Mouse (Mus musculus) stomach, embryonic 14.5 days (tissue): ENCODE data around the gene Ppcdc. TPM values are rescaled to one million over a fixed set of nuclear protein-coding genes. Genes with fewer than 3 reads are reported as not detected.
A peak's percentile ranks its signal among the peaks of the same experiment; 100 is the strongest.

Experiments
- ATAC-seq: fragments of 200-750 bp; cut with Nextera tagmentation; 2 replicates; pipeline ENCODE4 v1.8.0; 2017; ENCODE audit warnings: low read depth, moderate TSS enrichment; ENCODE audit not compliant: insufficient number of reproducible peaks, insufficient read depth, low FRiP score
- H3K27ac ChIP-seq: fragments of 300-500 bp; sonication (generic); 2 replicates; pipeline ENCODE4 v1.5.1; 2014; ENCODE audit warnings: mild to moderate bottlenecking, low read length, moderate library complexity, mixed read lengths
- H3K27me3 ChIP-seq: fragments of 300-500 bp; sonication (generic); 2 replicates; pipeline ENCODE4 v1.6.1; 2014; ENCODE audit warnings: low read length, control low read depth, mixed read lengths; ENCODE audit not compliant: control insufficient read depth, insufficient read depth
- H3K36me3 ChIP-seq: fragments of 300-500 bp; sonication (generic); 2 replicates; pipeline ENCODE4 v1.6.1; 2014; ENCODE audit warnings: mild to moderate bottlenecking, control low read depth, low read length, moderate library complexity, mixed read lengths; ENCODE audit not compliant: control insufficient read depth, insufficient read depth
- H3K4me1 ChIP-seq: fragments of 300-500 bp; sonication (generic); 2 replicates; pipeline ENCODE4 v1.6.1; 2014; ENCODE audit warnings: low read length, control low read depth, mixed read lengths; ENCODE audit not compliant: control insufficient read depth, insufficient read depth
- H3K4me2 ChIP-seq: fragments of 300-500 bp; sonication (generic); replicated peaks from 2 replicates; pipeline ENCODE4 v1.6.1; 2014; ENCODE audit warnings: low read depth, low read length, control low read depth
- H3K4me3 ChIP-seq: fragments of 300-500 bp; sonication (generic); 2 replicates; pipeline ENCODE4 v1.5.1; 2014; ENCODE audit warnings: low read depth, low read length, control low read depth
- H3K9ac ChIP-seq: fragments of 300-500 bp; sonication (generic); replicated peaks from 2 replicates; pipeline ENCODE4 v1.6.1; 2014; ENCODE audit warnings: low read depth, mild to moderate bottlenecking, control low read depth, low read length, moderate library complexity, mixed read lengths
- H3K9me3 ChIP-seq: fragments of 300-500 bp; sonication (generic); 2 replicates; pipeline ENCODE4 v1.6.1; 2016; ENCODE audit warnings: low read depth, low read length, control low read depth; ENCODE audit not compliant: control insufficient read depth
- whole genome bisulfite sequencing: fragments of 180-500 bp; shearing (Covaris S2); extraction: QIAGEN DNeasy Blood & Tissue Kit; methylation state at CpG from one replicate; pipeline ENCODE4 v1.1.7; 2014; 5-methylcytosine and 5-hydroxymethylcytosine counted together
- polyA plus RNA-seq: library from polyadenylated mRNA; unstranded; fragments of >200 nt; fragmentation: Nextera tagmentation; extraction: Ambion mirVana; gene quantifications from 2 replicates; pipeline ENCODE4 v1.2.1, GENCODE M21; 2014

Gene Ppcdc
- polyA plus RNA-seq, result 30.1 and 32.7 TPM in 2 replicates

DNA sequence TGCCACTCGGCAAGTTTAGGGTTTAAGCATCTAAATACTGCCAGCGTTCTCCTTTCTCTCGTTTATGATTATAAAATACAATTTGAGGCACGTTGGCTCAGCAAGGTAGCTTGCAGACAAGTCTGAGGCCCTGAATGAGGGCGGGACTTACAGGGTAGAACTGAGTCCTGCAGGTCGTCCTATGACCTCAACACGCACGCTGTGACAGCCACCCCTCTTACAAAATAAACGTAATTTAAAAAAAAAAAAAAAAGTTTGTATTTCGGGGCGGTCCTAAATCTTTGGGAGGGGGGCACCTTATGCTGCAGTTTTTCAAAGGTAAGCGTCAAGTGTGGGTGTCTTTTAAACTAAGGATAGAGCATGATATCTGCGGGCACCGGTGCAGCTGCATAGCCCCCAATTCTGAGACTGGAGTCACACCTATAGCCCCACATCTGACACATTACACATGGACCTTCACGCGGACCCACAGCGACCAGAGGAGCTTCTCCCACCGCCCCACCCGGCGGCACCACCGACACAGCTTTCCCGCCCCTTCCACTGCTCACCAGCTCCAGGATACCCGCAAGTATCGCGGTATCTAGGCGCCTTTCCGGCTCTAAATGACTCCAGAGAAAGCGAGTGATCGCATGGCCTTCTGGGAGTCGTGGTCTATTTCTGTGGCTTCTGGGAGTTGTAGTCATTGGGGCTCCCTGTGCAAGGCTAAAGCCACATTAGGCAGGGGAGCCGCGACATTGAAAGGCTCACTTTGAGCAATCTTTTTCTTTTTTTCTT, at the start of gene Ppcdc:
Ppcdc (minus strand) TSS at position 603 of the 774 bp plus-strand sequence.
- peak within 1 kb of the TSS; percentile 63 for H3K9ac ChIP-seq
- ATAC-seq, result peak; percentile 95
- H3K4me2 ChIP-seq, result peak within 1 kb of the TSS; percentile 72
- H3K4me3 ChIP-seq, result peak within 1 kb of the TSS; percentile 45
- H3K27ac ChIP-seq, result peak within 1 kb of the TSS; percentile 66; the same call in 1 of the 2 replicates
- no peaks in the 10 kb centered on the region for H3K27me3 ChIP-seq
- H3K36me3 ChIP-seq, result peaks cover 4% of the 10 kb centered on the region
- 0 out of 2 replicates have a peak, but pooled peaks cover 7% of the 10 kb centered on the region for H3K4me1 ChIP-seq
- 2% methylated on average over 32 of the region's 32 CpGs for WGBS
- H3K9me3 ChIP-seq, result no peaks in the 10 kb centered on the region

DNA sequence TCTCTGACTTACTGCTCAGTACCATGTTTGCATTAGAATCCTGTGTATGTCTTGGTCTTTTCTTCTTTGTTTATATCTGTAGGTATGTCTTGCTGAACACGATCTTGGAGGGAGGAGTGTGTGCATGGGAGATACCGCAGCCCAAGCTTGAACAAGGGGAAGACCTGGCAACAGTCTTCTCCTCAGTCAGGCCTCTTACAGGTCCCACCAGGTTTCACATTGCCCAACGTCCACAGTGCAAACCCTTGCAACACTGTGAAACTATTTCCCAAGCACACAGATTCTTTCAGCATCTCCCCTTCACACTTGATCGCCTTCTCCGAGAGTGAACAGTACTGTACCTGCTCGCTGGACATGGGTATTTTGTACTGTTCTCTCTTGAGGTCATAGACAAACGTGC, 47.9 kb upstream of the Ppcdc start:
- Histone ChIP-seq H3K27ac (no peak overlapping the region), H3K27me3 (no peaks in the 10 kb centered on the region), H3K9ac (no peak overlapping the region), H3K36me3 (no peaks in the 10 kb centered on the region), H3K4me2 (no peak overlapping the region), H3K4me1 (no peaks in the 10 kb centered on the region), H3K9me3 (no peaks in the 10 kb centered on the region), H3K4me3 (no peak overlapping the region)
- ATAC-seq, result no peak
- 67% methylated on average over 7 of the region's 7 CpGs for WGBS

DNA sequence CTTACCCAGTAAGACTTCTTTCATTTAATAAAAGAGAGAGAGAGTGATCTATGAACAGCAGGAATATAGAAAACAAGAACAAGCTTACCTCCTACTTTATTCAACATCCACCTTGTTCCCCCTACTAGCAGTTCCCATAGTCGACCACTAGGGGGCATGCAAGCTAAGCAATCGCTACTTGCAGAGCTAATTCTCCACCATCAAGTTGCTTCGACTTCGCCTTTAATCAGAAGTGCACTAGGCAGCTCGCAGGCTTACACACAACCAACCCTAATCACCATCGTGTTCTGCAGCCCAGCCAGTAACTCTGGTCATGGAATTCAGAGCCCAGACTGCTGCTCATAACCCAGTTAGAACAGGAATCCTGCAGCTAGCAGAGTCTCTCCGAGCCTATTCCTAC, 45.9 kb upstream of the Ppcdc start:
- Histone ChIP-seq H3K27me3 (no peaks in the 10 kb centered on the region), H3K27ac (no peak overlapping the region), H3K4me1 (no peaks in the 10 kb centered on the region), H3K9me3 (no peaks in the 10 kb centered on the region), H3K9ac (no peak overlapping the region), H3K36me3 (no peaks in the 10 kb centered on the region), H3K4me3 (no peak overlapping the region), H3K4me2 (no peak overlapping the region)
- 15% methylated on average over 7 of the region's 7 CpGs for WGBS
- ATAC-seq, result no peak

DNA sequence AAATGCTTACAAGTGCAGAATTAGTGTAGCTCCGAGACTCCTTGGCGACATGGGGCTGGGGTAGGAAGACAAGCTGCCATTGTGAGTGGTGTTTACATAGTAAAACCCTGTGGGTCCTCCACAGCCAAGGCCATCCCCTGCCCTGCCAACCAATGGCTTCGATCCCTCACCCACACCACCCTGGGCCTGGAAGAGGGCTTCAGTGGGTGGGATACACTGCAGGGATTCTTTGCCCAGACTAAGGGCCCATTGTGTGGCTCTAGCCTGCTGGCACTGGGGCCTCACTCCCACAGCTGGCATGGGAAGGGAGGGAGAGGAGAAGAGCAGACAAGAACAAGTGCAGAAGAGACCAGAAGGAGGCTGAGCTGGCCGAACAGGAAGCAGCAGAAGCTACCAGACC, 29.0 kb upstream of the Ppcdc start:
- H3K27me3 ChIP-seq, result no peaks in the 10 kb centered on the region
- H3K4me2 ChIP-seq, result no peak overlapping the region
- H3K9ac ChIP-seq, result no peak overlapping the region
- no peaks in the 10 kb centered on the region for H3K36me3 ChIP-seq
- H3K4me3 ChIP-seq, result no peak overlapping the region
- WGBS, result 60% methylated on average over 4 of the region's 4 CpGs
- peaks cover 9% of the 10 kb centered on the region; the same call in 1 of the 2 replicates for H3K4me1 ChIP-seq
- no peaks in the 10 kb centered on the region for H3K9me3 ChIP-seq
- ATAC-seq, result no peak
- no peak overlapping the region for H3K27ac ChIP-seq

- Histone ChIP-seq H3K9me3 (no peaks in the 10 kb centered on the region), H3K27ac (peak within 1 kb of the TSS; percentile 36; the same call in 1 of the 2 replicates), H3K36me3 (no peaks in the 10 kb centered on the region), H3K4me3 (peak within 1 kb of the TSS; percentile 69), H3K27me3 (no peaks in the 10 kb centered on the region), H3K4me1 (peaks cover 9% of the 10 kb centered on the region; the same call in 1 of the 2 replicates), H3K9ac (peak within 1 kb of the TSS; percentile 57), H3K4me2 (peak within 1 kb of the TSS; percentile 82)
- WGBS, result 2% methylated on average over 48 of the region's 48 CpGs
- ATAC-seq, result peak; percentile 88
These were observed 28.1 kb upstream of the Ppcdc start, which contains the start of gene Scamp5 for GRCm38 (mm10) chr9:57467896-57468549. Gene Scamp5 (minus strand): TSS chr9:57468060.

GRCm38 (mm10) chr9:57467271-57467771, 27.4 kb upstream of the Ppcdc start:
- Histone ChIP-seq H3K4me2 (peak overlapping the region; percentile 82), H3K27me3 (no peaks in the 10 kb centered on the region), H3K36me3 (no peaks in the 10 kb centered on the region), H3K27ac (peak overlapping the region; percentile 36; the same call in 1 of the 2 replicates), H3K4me3 (peak overlapping the region; percentile 69), H3K9ac (peak overlapping the region; percentile 57), H3K4me1 (peaks cover 9% of the 10 kb centered on the region; the same call in 1 of the 2 replicates), H3K9me3 (no peaks in the 10 kb centered on the region)
- no peak for ATAC-seq
- 2% methylated on average over 18 of the region's 18 CpGs for WGBS

- Histone ChIP-seq H3K27me3 (no peaks in the 10 kb centered on the region), H3K4me3 (no peak overlapping the region), H3K9ac (no peak overlapping the region), H3K27ac (no peak overlapping the region), H3K36me3 (no peaks in the 10 kb centered on the region), H3K9me3 (no peaks in the 10 kb centered on the region), H3K4me1 (peaks cover 9% of the 10 kb centered on the region; the same call in 1 of the 2 replicates), H3K4me2 (no peak overlapping the region)
- no peak for ATAC-seq
- WGBS, result 47% methylated on average over 3 of the region's 3 CpGs
These were observed 26.2 kb upstream of the Ppcdc start for GRCm38 (mm10) chr9:57466101-57466500.

GRCm38 (mm10) chr9:57462866-57463265, 22.9 kb upstream of the Ppcdc start:
- Histone ChIP-seq H3K36me3 (no peaks in the 10 kb centered on the region), H3K27ac (peak overlapping the region; percentile 52), H3K9me3 (no peaks in the 10 kb centered on the region), H3K4me2 (no peak overlapping the region), H3K4me1 (peaks cover 9% of the 10 kb centered on the region; the same call in 1 of the 2 replicates), H3K9ac (no peak overlapping the region), H3K4me3 (no peak overlapping the region), H3K27me3 (no peaks in the 10 kb centered on the region)
- WGBS, result 79% methylated on average over 6 of the region's 6 CpGs
- ATAC-seq, result peak; percentile 80
